Mouse (Mus musculus) embryonic facial prominence, embryonic 10.5 days (tissue): ENCODE data around the gene Hist2h4. TPM values are rescaled to one million over a fixed set of nuclear protein-coding genes. Genes with fewer than 3 reads are reported as not detected.

Experiments
- DNase-seq: peaks from one replicate; pipeline ENCODE4 v3.0.0-alpha.2; 2017; ENCODE audit warnings: low spot score
- H3K27ac ChIP-seq: fragments of 300-500 bp; sonication (generic); replicated peaks from 2 replicates; pipeline ENCODE4 v1.5.1; 2016; ENCODE audit warnings: mild to moderate bottlenecking
- H3K27me3 ChIP-seq: fragments of 300-500 bp; sonication (generic); replicated peaks from 2 replicates; pipeline ENCODE4 v1.6.1; 2016; ENCODE audit warnings: low read depth, mild to moderate bottlenecking; ENCODE audit not compliant: poor library complexity, severe bottlenecking
- H3K36me3 ChIP-seq: fragments of 300-500 bp; sonication (generic); replicated peaks from 2 replicates; pipeline ENCODE4 v1.6.1; 2016; ENCODE audit warnings: mild to moderate bottlenecking, moderate library complexity
- H3K4me1 ChIP-seq: fragments of 300-500 bp; sonication (generic); 2 replicates; pipeline ENCODE4 v1.6.1; 2016
- H3K4me3 ChIP-seq: fragments of 300-500 bp; sonication (generic); 2 replicates; pipeline ENCODE4 v1.5.1; 2016; ENCODE audit warnings: mild to moderate bottlenecking, moderate library complexity
- H3K9me3 ChIP-seq: fragments of 300-500 bp; sonication (generic); 2 replicates; pipeline ENCODE4 v1.6.1; 2016; ENCODE audit warnings: mild to moderate bottlenecking
- WGBS: fragments of 180-500 bp; shearing (Covaris S2); methylation state at CpG from one replicate; pipeline ENCODE4 v1.1.7; 2016; 5-methylcytosine and 5-hydroxymethylcytosine counted together
- polyA plus RNA-seq: library from polyadenylated mRNA; unstranded; fragments of >200 nt; fragmentation: Nextera tagmentation; extraction: Ambion mirVana; gene quantifications from 2 replicates; pipeline ENCODE4 v1.2.1, GENCODE M21; 2016

Hist2h4 gene
- polyA plus RNA-seq, 1 experiment from 2014 or later = 12.8 TPM

DNA sequence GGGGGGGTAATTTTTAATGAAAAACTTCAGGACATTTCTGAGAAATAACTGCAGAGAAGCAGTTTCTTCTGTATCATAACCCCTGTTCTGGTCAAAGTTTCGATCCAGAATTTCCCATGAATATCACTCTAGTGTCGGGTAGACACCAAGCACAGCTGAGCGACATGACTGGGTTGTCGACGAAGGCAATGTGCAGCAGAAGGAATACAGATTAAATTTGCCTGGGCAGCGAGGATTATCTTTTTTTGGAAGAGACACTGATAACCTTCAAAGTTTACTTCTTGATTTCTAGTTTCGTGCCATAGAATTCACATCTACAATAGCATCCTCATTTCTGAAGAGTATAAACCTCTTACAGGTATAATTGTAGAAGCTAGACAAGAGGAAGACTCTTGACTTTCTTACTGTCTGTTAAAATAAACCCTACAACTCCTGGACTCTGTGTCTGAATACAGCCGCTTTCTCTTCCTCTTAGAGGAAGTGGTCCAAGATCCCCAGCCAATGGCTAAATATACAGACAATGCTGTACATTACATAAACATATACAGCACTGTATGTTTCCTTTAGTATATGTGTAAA, 3.1 kb upstream of the Hist2h4 start:
- 89% methylated on average over 8 of the region's 8 CpGs for WGBS
- Histone ChIP-seq H3K4me1 (peaks cover 49% of the 10 kb centered on the region), H3K27me3 (no peaks in the 10 kb centered on the region), H3K4me3 (no peak overlapping the region), H3K9me3 (no peaks in the 10 kb centered on the region), H3K36me3 (no peaks in the 10 kb centered on the region), H3K27ac (peak overlapping the region; percentile 93)
- no peak for DNase-seq

DNA sequence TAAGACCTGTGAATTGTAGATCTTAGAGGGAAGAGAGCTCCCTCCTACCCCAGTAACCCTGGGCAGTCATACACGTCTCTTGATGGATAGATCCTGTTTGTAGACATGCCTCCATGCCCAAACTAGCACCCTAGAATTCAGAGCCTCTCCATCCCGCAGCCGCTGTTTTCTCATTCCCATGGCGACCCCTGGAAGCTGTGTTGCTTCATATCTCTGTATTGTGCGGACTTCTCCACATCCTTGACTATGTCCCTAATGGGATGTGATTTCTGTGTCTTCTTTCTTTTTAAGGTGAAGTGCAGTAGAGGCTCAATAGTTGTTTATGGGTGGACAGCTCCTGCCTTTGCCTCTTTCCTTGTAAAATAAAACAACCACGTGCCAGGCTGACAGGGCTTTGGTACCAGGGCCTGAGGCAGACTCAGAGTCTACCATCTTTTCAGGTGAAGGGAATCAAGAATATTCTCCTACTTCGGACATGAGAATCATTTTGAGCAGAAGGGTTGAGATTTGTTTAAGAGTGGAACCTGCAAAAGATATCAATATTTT, 1.4 kb upstream of the Hist2h4 start:
- H3K27ac ChIP-seq = peak overlapping the region; percentile 98
- peaks cover 51% of the 10 kb centered on the region for H3K4me1 ChIP-seq
- no peaks in the 10 kb centered on the region for H3K9me3 ChIP-seq
- no peaks in the 10 kb centered on the region for H3K36me3 ChIP-seq
- DNase-seq = peak; percentile 39
- H3K27me3 ChIP-seq = no peaks in the 10 kb centered on the region
- WGBS = 76% methylated on average over 7 of the region's 7 CpGs
- H3K4me3 ChIP-seq = peak overlapping the region; percentile 63

DNA sequence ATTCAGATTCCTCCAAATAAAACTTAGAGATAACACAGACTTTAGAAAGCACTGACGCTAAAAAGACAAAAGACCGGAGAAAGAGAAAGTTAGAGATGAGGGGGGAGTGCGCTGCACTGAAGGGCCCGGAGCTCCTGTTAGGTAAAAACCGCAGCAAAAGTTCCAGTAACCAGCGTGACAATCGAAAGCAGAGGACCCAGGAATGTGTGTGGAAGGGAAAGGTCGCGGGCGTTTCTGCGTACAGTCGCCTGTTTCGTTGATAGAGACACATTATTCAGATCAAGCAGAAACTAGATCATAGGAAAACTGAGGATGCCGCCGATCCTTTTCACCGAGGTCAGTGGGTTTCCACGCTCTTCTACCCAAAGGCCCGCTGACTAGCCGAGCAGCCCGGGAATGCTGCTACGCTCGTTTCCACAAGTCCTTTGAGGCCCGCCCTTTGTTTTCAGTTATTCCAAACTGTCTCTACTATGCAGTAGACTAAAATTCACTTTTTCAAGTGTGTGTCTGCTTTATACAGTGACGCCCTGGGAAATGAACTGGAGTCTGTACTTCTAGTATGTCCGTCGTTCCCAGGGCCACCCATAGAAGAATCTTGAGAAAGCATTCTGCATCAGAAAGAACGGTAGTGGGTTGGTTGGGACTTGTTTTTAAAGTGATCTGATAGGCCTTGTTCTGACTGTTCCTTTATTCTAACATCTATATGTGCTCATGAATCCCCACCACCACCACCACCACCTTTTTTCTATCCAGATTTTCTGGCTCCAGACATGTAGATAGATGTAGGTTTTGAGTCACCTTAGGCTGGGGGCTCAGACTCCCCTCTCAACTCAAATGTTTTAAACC, 670 bp upstream of the Hist2h4 start:
- peak overlapping the region; percentile 98 for H3K27ac ChIP-seq
- peak overlapping the region; percentile 63 for H3K4me3 ChIP-seq
- peaks cover 51% of the 10 kb centered on the region for H3K4me1 ChIP-seq
- DNase-seq = peak; percentile 69
- H3K9me3 ChIP-seq = no peaks in the 10 kb centered on the region
- no peaks in the 10 kb centered on the region for H3K27me3 ChIP-seq
- WGBS = 8% methylated on average over 27 of the region's 27 CpGs
- H3K36me3 ChIP-seq = no peaks in the 10 kb centered on the region

- no peaks in the 10 kb centered on the region for H3K9me3 ChIP-seq
- DNase-seq = peak; percentile 85
- H3K4me1 ChIP-seq = peaks cover 42% of the 10 kb centered on the region
- no peaks in the 10 kb centered on the region for H3K36me3 ChIP-seq
- WGBS = 2% methylated on average over 19 of the region's 19 CpGs
- no peaks in the 10 kb centered on the region for H3K27me3 ChIP-seq
- H3K4me3 ChIP-seq = peak overlapping the region; percentile 63
- peak overlapping the region; percentile 98 for H3K27ac ChIP-seq
Measured at GRCm38 (mm10) chr3:96262216-96262875, 765 bp downstream of the Hist2h4 start.

GRCm38 (mm10) chr3:96261623-96262022, 1.5 kb downstream of the Hist2h4 start:
- Histone ChIP-seq H3K36me3 (no peaks in the 10 kb centered on the region), H3K27me3 (no peaks in the 10 kb centered on the region), H3K4me1 (peaks cover 34% of the 10 kb centered on the region), H3K27ac (peak overlapping the region; percentile 98), H3K9me3 (no peaks in the 10 kb centered on the region), H3K4me3 (peak overlapping the region; percentile 63)
- WGBS = 65% methylated on average over 3 of the region's 3 CpGs
- DNase-seq = no peak

DNA sequence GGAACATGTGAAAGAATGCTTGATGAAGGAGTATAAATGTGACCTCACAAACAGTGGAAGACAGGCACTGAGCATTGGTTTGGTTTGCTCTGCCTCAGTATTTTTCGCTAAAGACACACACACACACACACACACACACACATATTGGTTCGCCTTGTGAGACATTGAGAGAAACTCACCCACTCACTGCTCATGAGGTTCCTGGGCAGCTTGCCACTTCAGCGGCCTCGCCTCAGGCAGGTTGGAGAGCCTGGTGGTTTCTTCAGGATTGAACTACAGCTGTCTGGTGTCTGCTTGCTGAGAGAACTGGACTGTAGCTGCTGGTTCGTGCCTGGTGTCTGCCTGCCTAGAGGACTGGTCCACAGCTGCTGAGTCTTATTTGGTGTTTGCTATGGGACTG, 2.9 kb downstream of the Hist2h4 start:
- no peaks in the 10 kb centered on the region for H3K9me3 ChIP-seq
- DNase-seq = no peak
- H3K4me1 ChIP-seq = peaks cover 39% of the 10 kb centered on the region
- peak overlapping the region; percentile 51 for H3K27ac ChIP-seq
- H3K27me3 ChIP-seq = no peaks in the 10 kb centered on the region
- 88% methylated on average over 5 of the region's 5 CpGs for WGBS
- no peaks in the 10 kb centered on the region for H3K36me3 ChIP-seq
- H3K4me3 ChIP-seq = no peak overlapping the region

GRCm38 (mm10) chr3:96257190-96257589, 5.9 kb downstream of the Hist2h4 start:
- whole genome bisulfite sequencing = 82% methylated on average over 3 of the region's 3 CpGs
- Histone ChIP-seq H3K27me3 (no peaks in the 10 kb centered on the region), H3K27ac (no peak overlapping the region; the same call in 1 of the 2 replicates), H3K36me3 (no peaks in the 10 kb centered on the region), H3K4me1 (peaks cover 26% of the 10 kb centered on the region), H3K4me3 (no peak overlapping the region), H3K9me3 (no peaks in the 10 kb centered on the region)
- DNase-seq = no peak

DNA sequence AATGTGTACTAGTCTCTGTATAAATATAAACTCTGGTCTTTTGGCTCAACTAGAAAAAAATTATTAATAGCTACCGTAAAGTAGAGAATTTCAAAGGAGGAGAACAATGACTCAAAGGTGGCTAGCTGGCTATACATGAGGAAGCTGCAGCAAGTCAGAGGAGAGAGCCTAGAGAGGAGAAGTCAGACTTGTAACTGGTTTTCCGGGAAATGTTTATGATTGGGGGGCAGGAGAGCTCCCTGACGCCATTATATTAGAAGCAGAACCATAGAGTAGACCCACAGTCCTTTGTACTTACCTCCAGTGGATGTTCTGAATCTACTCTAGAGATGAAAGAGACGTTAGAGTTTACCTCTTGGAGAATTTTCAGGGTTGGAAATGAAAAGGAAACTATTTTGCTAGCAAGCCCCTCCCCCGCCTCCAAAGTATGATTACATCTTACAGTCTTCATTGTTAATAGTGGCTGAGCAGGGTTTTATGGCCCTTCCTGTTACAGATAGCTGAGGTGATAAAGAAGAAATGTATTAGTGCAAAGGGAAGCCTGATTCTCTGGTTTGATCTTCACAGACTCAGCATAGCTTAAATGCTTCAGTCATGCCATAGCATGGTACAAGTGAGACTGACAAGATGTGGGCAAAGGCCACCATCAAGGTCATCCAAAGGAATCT, 7.1 kb downstream of the Hist2h4 start:
- no peak for DNase-seq
- Histone ChIP-seq H3K27me3 (no peaks in the 10 kb centered on the region), H3K4me1 (peaks cover 18% of the 10 kb centered on the region), H3K36me3 (no peaks in the 10 kb centered on the region), H3K4me3 (no peak overlapping the region), H3K27ac (no peak overlapping the region), H3K9me3 (no peaks in the 10 kb centered on the region)
- 85% methylated on average over 5 of the region's 5 CpGs for WGBS

DNA sequence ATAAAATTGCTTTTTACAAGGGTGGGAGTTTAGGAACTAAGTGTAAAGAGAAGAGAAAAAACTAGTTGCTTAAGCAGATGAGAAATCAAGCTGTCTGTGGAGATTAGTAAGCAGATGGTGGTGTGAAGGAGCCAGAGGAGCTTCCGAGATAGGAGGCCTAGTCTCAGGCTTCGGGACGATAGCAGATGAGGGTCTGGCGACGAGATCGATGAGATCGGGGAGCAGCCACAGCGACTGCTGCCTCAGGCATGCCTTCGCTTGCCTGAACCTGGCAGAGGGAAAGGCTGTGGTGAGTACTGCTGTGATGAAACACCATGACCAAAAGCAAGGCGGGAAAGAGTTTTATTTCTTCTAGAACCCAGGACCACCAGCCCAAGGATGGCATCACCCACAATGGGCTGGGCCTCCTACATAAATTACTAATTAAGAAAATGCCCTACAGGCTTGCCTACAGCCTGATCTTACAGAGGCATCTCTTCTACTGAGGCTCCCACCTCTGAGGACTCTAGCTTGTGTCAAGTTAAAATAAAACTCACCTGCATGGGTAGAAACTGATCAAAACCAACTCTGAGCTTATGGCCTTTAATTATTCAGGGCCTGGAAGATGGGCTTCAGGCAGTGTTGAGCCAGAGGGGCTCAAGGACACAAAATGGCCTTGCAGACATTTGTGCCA, 8.3 kb downstream of the Hist2h4 start:
- peaks cover 29% of the 10 kb centered on the region for H3K4me1 ChIP-seq
- H3K27me3 ChIP-seq = no peaks in the 10 kb centered on the region
- no peaks in the 10 kb centered on the region for H3K9me3 ChIP-seq
- H3K4me3 ChIP-seq = no peak overlapping the region
- H3K36me3 ChIP-seq = no peaks in the 10 kb centered on the region
- WGBS = 50% methylated on average over 10 of the region's 10 CpGs
- H3K27ac ChIP-seq = peak overlapping the region; percentile 57
- DNase-seq = peak; percentile 56

DNA sequence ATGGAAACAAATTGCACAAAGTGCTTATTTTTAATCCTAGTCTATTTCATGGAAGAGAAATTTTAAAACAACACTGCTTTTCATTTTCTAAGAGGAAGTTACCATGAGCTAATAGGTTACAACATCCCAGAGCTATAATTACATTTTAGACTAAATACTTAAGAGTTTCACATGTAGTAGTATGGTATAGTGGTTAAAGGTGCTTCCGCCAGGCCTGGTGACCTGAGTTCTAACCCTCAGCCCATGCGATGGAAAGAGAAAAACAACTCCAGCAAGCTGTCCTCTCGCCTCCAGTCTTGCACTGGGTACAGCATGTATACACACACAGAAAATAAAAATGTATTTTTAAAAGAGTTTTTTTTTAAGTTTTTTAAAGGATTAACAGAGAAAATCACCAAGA, 11.3 kb downstream of the Hist2h4 start:
- no peak for DNase-seq
- H3K27ac ChIP-seq = no peak overlapping the region
- no peak overlapping the region for H3K4me3 ChIP-seq
- H3K36me3 ChIP-seq = no peaks in the 10 kb centered on the region
- H3K4me1 ChIP-seq = peaks cover 53% of the 10 kb centered on the region
- WGBS = 89% methylated on average over 3 of the region's 3 CpGs
- no peaks in the 10 kb centered on the region for H3K27me3 ChIP-seq
- H3K9me3 ChIP-seq = no peaks in the 10 kb centered on the region

- H3K27me3 ChIP-seq = no peaks in the 10 kb centered on the region
- H3K4me3 ChIP-seq = no peak overlapping the region
- H3K4me1 ChIP-seq = peaks cover 49% of the 10 kb centered on the region
- H3K27ac ChIP-seq = peak overlapping the region; percentile 35
- H3K36me3 ChIP-seq = no peaks in the 10 kb centered on the region
- H3K9me3 ChIP-seq = no peaks in the 10 kb centered on the region
- 71% methylated on average over 3 of the region's 3 CpGs for WGBS
- DNase-seq = no peak
Measured at GRCm38 (mm10) chr3:96250890-96251289, 12.2 kb downstream of the Hist2h4 start.

DNA sequence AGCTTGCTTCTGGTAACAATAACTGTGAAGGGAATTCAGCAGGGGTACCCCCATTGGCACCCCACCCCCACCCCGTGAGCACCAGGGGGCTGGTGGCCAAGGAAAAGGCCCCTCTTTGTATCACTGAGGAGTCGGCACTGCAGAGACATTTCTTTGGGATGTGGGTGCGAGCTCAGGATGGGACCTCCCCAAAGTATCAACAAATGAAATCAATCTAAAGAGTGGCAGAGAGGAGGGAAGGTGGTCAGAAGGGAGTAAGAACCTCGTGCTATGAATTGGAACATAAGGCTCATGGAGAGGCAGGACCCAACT, 14.1 kb downstream of the Hist2h4 start:
- Histone ChIP-seq H3K27ac (peak overlapping the region; percentile 57), H3K9me3 (no peaks in the 10 kb centered on the region), H3K4me3 (peak overlapping the region; percentile 65), H3K4me1 (peaks cover 51% of the 10 kb centered on the region), H3K36me3 (no peaks in the 10 kb centered on the region), H3K27me3 (no peaks in the 10 kb centered on the region)
- WGBS = 57% methylated on average over 4 of the region's 4 CpGs
- no peak for DNase-seq
